Mouse (Mus musculus) layer of hippocampus, adult 11-12 months (tissue): ENCODE data around the gene Mrpl27.
"Not testable (repeated sequence)": the region's sequence is repeated elsewhere in the genome, so short reads cannot be mapped to it uniquely, and the experiment has no call there.

Experiments
- DNase-seq: peaks from one replicate; pipeline ENCODE4 v3.0.0; 2022; ENCODE audit warnings: low spot score

Mrpl27 gene

GRCm38 (mm10) chr11:94674984-94675383 is 21.4 kb downstream of the Mrpl27 start:
- no peak for DNase-seq

- no peak for DNase-seq
Observed at GRCm38 (mm10) chr11:94675446-94675845, 21.9 kb downstream of the Mrpl27 start.

GRCm38 (mm10) chr11:94676308-94676707 is 22.7 kb downstream of the Mrpl27 start:
- DNase-seq = no peak

GRCm38 (mm10) chr11:94676754-94677606 is 23.4 kb downstream of the Mrpl27 start, which contains the start of gene Xylt2:
TSS of gene Xylt2 (minus strand) at chr11:94677515.
- peak; percentile 90 for DNase-seq

DNA sequence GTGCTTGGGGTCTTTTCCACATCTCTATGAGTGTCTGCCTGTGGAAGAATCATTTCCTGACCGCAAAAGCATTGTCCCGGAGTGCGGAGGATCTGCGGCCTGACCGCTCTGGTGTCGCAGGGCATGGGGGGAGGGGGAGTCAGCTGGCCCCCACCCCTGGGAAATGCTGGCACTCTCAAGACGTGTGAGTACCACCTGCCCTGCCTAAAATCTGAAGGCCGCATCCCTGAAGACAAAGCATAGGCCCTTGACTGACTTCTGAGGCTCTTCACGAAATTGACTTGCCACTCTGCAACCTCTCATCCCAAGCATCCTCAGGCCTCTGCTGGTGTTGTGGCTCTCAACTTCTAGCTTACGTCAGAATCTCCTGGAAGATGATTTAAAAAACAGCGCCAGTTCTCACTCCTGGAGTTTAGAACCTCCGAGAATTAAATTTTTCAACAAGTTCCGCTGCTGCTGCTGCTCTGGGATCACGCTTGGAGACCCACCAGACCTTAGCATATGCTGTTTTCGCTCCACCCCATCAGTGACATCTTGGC is 24.1 kb downstream of the Mrpl27 start:
- DNase-seq = no peak

- no peak for DNase-seq
Observed at GRCm38 (mm10) chr11:94680639-94681038, 27.1 kb downstream of the Mrpl27 start.

DNA sequence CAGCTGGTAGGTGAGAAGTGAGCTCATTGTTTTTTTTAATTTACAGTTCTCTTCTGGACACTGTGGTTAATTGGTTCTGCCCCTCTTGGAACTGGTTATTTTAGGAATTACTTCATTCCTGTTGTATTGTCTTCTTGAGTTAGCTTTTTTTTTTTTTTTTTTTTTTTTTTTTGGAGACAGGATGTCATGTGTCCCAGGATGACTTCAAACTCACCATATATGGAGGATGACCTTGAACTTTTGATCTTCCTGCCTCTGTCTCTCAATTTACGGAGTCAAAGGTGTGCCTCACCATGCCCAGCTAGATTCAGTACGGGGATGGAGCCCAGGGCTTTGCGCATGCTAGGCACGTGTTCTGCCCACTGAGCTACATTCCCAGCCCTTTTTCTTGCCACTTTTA is 28.1 kb downstream of the Mrpl27 start:
- DNase-seq = no peak

DNA sequence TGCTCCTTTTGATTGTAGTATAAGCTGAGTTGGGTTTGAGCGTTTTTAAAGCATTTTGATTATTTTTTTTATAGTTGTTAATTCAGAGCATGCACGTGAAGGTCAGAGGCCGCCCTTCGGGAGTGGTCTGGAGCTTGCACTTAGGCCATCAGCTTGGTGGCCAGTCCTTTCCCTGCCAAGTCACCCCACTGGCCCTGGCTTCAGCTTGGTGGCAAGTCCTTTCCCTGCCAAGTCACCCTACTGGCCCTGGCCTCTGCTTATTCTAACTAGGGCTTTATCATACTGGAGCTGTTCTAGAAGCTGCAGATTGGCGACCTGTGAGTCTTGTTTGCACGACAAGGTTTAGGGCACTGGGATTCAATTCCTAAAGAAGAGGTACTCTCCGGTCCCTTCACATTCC is 28.9 kb downstream of the Mrpl27 start:
- DNase-seq = no peak

GRCm38 (mm10) chr11:94687178-94687577 is 33.6 kb downstream of the Mrpl27 start:
- DNase-seq = no peak

DNA sequence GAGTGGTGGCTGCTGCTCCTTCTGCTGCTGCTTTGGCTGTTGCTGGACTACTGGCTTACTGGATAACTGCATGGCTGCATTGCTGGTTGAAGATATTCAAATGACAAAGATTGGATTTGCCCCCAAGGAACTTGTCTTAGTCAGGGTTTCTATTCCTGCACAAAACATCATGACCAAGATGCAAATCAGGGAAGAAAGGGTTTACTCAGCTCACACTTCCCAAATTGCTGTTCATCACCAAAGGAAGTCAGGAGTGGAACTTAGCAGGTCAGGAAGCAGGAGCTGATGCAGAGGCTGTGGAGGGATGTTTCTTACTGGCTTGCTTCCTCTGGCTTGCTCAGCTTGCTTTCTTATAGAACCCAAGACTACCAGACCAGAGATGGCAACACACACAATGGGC is 38.9 kb downstream of the Mrpl27 start:
- not testable (repeated sequence) for DNase-seq

- DNase-seq = no peak
Observed at GRCm38 (mm10) chr11:94695508-94695907, 41.9 kb downstream of the Mrpl27 start.

- DNase-seq = no peak
Observed at GRCm38 (mm10) chr11:94697140-94697539, 43.6 kb downstream of the Mrpl27 start.

DNA sequence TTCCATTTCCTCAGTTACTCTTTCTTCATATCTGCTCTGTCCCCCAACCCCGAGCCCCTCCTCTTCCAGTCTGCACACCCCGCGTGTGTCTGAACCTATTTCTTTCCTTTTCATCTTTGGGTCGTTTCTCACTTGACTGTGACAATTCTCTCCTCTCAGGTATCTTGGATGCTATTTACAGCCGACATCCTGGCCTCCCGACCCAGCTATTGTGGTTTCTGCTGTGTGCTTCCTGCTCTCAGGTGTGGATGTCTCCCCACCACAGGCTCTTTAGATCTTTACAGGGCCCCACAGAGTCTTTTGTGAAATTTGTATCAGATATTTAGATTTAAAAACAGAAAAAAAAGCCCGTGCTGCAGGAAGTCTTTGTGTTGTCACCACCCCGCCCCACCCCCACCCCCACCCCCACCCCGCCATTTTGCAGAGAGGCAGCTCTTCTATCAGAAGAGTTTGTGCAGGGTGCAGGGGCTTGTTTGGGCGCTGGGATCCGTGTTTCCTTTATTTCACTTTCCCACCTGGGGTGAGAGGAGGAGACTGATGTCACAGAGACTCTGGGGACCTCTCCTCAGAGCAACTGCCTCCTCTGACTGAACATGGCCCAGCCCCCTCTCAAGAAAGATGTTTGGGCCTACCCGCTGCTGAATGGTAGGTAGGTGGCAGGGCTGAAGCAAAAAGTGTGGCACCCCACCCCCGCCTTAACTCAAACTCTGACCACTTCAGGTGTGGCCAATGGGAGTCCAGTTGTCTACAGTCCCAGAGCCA is 44.3 kb downstream of the Mrpl27 start:
- DNase-seq = no peak

DNA sequence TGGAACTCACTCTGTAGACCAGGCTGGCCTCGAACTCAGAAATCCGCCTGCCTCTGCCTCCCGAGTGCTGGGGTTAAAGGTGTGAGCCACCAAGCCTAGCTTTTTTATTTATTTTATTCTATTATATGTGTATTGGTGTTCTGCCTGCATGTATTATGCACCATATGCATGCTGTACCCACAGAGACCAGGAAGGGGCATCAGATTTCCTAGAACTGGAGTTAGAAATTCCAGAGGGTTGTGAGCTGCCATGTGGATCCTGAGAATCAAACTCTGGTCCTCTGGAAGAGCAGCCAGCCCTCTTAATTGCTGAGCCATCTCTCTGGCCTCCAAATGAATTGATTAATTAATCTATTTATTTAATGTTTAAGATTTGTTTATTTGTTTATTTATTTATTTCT is 45.8 kb downstream of the Mrpl27 start:
- no peak for DNase-seq

GRCm38 (mm10) chr11:94701401-94702215 is 48.0 kb downstream of the Mrpl27 start:
- DNase-seq = no peak

DNA sequence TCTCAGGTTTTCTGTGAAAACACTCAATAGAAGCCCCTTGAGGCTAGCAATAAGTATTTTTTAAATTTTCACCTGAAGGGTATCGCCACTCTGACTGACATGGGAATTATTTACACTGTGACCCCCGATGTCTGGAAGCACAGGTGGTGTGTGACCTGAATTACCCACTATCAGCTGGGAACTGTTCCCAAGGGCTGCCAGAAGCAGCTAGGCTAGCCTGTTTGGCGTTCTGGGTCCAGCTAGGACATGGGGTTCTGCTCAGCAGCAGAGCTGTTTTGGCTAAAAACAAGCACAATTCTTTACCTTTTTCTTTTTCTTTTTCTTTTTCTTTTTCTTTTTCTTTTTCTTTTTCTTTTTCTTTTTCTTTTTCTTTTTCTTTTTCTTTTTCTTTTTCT is 48.6 kb downstream of the Mrpl27 start:
- no peak for DNase-seq

DNA sequence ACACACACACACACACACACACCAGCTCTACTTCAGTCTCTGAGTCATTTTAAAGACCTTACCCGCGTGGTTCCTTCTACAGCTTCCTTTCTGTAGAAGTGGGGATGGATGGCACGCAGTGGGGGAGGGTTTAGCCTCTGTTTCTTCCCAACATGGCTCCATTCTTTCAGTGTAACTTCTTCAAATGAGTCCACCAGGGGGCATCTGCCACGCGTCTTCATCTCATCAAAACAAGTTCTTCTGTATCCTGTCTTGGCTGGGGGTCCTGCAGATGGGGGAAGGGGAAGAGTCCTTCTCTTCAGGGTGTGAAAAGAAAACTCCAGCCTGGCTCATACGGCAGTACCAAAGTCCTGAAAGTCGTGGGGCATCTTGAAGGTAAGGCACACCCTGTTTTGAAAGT is 50.5 kb downstream of the Mrpl27 start:
- DNase-seq = no peak

GRCm38 (mm10) chr11:94704472-94704871 is 50.9 kb downstream of the Mrpl27 start, which contains the start of gene Gm11541:
TSS of gene Gm11541 (minus strand) at chr11:94704499.
- DNase-seq = no peak
